Mouse (Mus musculus) lung, embryonic 14.5 days (tissue): ENCODE measurements around the gene Nsun3. TPM values are rescaled to one million over a fixed set of nuclear protein-coding genes. Genes with fewer than 3 reads are reported as not detected.

Experiments used
- ATAC-seq: fragments of 200-750 bp; cut with Nextera tagmentation; 2 replicates; pipeline ENCODE4 v1.8.0; 2017; ENCODE audit warnings: mild to moderate bottlenecking, moderate TSS enrichment, moderate library complexity; ENCODE audit not compliant: insufficient read depth
- DNase-seq: peaks from one replicate; pipeline ENCODE4 v3.0.0-alpha.2; 2015
- H3K27ac ChIP-seq: fragments of 300-500 bp; sonication (generic); 2 replicates; pipeline ENCODE4 v1.5.1; 2014; ENCODE audit warnings: low read depth, mild to moderate bottlenecking, moderate library complexity
- H3K27me3 ChIP-seq: fragments of 300-500 bp; sonication (generic); 2 replicates; pipeline ENCODE4 v1.6.1; 2014; ENCODE audit warnings: low read length, control low read depth; ENCODE audit not compliant: insufficient read depth
- H3K36me3 ChIP-seq: fragments of 300-500 bp; sonication (generic); 2 replicates; pipeline ENCODE4 v1.6.1; 2014; ENCODE audit warnings: control low read depth; ENCODE audit not compliant: insufficient read depth
- H3K4me1 ChIP-seq: fragments of 300-500 bp; sonication (generic); 2 replicates; pipeline ENCODE4 v1.6.1; 2014; ENCODE audit warnings: antibody characterized with exemption, control low read depth; ENCODE audit not compliant: insufficient read depth
- H3K4me2 ChIP-seq: fragments of 300-500 bp; sonication (generic); 2 replicates; pipeline ENCODE4 v1.6.1; 2014; ENCODE audit warnings: mild to moderate bottlenecking
- H3K4me3 ChIP-seq: fragments of 300-500 bp; sonication (generic); 2 replicates; pipeline ENCODE4 v1.5.1; 2014; ENCODE audit warnings: low read depth, low read length
- H3K9ac ChIP-seq: fragments of 300-500 bp; sonication (generic); 2 replicates; pipeline ENCODE4 v1.6.1; 2014
- H3K9me3 ChIP-seq: fragments of 300-500 bp; sonication (generic); 2 replicates; pipeline ENCODE4 v1.6.1; 2016; ENCODE audit warnings: low read depth, low read length, control low read depth
- CTCF ChIP-seq: IDR thresholded peaks from 2 replicates; pipeline ENCODE4 v1.5.1; 2016; ENCODE audit warnings: antibody characterized with exemption, low read depth
- WGBS: fragments of 180-500 bp; shearing (Covaris S2); extraction: QIAGEN DNeasy Blood & Tissue Kit; methylation state at CpG from one replicate; pipeline ENCODE4 v1.1.7; 2014; 5-methylcytosine and 5-hydroxymethylcytosine counted together
- polyA plus RNA-seq: library from polyadenylated mRNA; unstranded; fragments of >200 nt; fragmentation: Nextera tagmentation; extraction: Ambion mirVana; gene quantifications from 2 replicates; pipeline ENCODE4 v1.2.1, GENCODE M21; 2014

Nsun3 gene
- polyA plus RNA-seq, 1 experiment from 2014 or later: 9.8 TPM

DNA sequence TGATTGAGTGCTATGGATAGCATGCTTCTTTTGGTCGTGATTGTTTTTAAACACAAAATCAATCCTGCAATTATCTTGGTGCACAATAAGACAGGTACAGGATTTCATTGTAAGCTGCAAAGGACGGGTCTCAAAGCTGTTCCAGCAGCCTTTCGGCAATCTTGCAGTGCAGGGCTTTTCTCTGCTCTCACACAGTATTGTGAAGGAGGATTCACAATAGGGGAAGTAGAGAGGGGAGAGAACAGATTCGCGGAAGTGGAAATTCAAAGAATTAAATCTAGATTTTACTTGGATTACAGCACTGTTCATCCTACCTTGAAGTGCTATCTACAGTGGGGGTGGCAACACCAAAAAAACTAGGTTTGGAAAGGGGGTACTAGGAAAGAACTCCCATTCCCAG, 27.2 kb upstream of the Nsun3 start:
- Histone ChIP-seq H3K9ac (no peak overlapping the region), H3K27me3 (no peaks in the 10 kb centered on the region), H3K27ac (peak overlapping the region; percentile 79), H3K4me2 (no peak overlapping the region), H3K4me3 (no peak overlapping the region), H3K36me3 (no peaks in the 10 kb centered on the region), H3K9me3 (no peaks in the 10 kb centered on the region), H3K4me1 (peaks cover 4% of the 10 kb centered on the region; the same call in 1 of the 2 replicates)
- no peak for TF ChIP-seq CTCF
- ATAC-seq (no peak), DNase-seq (no peak)
- 70% methylated on average over 5 of the region's 5 CpGs for WGBS

GRCm38 (mm10) chr16:62810855-62811254, 24.2 kb upstream of the Nsun3 start:
- Histone ChIP-seq H3K36me3 (0 out of 2 replicates have a peak, but pooled peaks cover 6% of the 10 kb centered on the region), H3K9me3 (no peaks in the 10 kb centered on the region), H3K9ac (no peak overlapping the region), H3K27ac (no peak overlapping the region), H3K27me3 (no peaks in the 10 kb centered on the region), H3K4me1 (peaks cover 4% of the 10 kb centered on the region; the same call in 1 of the 2 replicates), H3K4me2 (no peak overlapping the region), H3K4me3 (no peak overlapping the region)
- ATAC-seq (no peak), DNase-seq (no peak)
- no peak for TF ChIP-seq CTCF
- WGBS: 72% methylated on average over 4 of the region's 4 CpGs

DNA sequence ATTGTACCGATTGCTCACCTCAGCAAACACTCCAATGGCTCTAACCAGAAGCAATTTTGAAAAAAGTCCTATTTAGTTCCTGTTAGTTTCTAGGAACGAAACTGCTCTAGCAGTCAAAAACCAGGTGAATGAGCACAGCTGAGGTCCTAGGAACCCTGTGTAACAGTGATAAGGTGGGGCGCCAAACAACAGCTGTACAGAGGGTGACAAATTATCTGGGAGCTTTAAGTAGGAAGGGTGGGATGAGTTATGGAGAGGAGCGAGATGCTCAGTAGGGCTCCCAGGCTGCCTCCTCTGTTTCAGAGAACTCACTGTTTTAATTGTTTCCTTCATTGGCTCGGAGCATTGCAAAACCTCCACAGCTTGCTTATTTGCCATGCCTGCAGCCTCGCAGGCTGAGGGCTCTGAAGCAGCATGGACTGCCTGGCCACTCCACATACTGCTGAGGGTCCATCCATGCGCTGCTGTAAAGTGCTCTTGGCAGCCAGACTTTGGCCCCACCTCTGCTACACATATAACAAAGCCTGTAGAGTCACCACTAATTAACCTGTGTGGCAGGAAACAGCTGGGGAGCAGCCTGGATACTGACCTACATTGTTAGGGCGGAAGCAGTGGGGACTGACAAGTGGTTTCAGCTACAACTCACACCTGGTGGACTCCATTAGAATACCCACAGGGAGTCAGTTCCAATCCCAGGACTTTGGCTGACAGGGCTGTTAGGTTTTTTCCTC, 20.8 kb upstream of the Nsun3 start:
- Histone ChIP-seq H3K4me1 (no peaks in the 10 kb centered on the region), H3K4me3 (no peak overlapping the region), H3K4me2 (no peak overlapping the region), H3K9me3 (no peaks in the 10 kb centered on the region), H3K36me3 (0 out of 2 replicates have a peak, but pooled peaks cover 11% of the 10 kb centered on the region), H3K27me3 (no peaks in the 10 kb centered on the region), H3K27ac (peak overlapping the region; percentile 10; the same call in 1 of the 2 replicates), H3K9ac (no peak overlapping the region)
- peak; percentile 37 for DNase-seq
- WGBS: 54% methylated on average over 8 of the region's 8 CpGs
- no peak for TF ChIP-seq CTCF
- peak; percentile 75; the same call in 1 of the 2 replicates for ATAC-seq

GRCm38 (mm10) chr16:62804621-62805020, 18.0 kb upstream of the Nsun3 start:
- H3K27ac ChIP-seq: no peak overlapping the region
- no peaks in the 10 kb centered on the region for H3K27me3 ChIP-seq
- TF ChIP-seq CTCF: no peak
- no peak overlapping the region for H3K9ac ChIP-seq
- H3K4me2 ChIP-seq: no peak overlapping the region
- no peak for DNase-seq
- H3K9me3 ChIP-seq: no peaks in the 10 kb centered on the region
- peaks cover 24% of the 10 kb centered on the region; the same call in 1 of the 2 replicates for H3K36me3 ChIP-seq
- no peak overlapping the region for H3K4me3 ChIP-seq
- ATAC-seq: no peak
- over 99% methylated on average over 3 of the region's 3 CpGs for WGBS
- H3K4me1 ChIP-seq: no peaks in the 10 kb centered on the region

DNA sequence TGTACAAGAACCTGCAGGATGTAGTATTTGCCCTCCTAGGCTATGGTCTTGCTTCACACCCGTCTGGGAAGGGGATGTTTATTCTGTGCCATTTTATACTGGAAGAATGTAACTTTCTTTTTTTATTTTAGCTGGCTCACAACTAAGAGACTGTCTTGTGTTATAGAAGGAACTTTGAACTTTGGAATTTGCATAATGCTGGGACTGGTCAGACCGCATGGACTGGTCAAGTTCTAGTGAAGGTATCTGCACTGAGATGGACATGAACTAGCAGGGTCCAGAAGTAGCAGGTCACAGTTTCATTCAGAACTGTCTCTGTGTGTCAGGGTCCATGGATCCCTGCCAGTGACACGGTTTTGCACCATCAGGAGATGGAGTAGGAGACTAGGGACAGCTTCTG, 13.2 kb upstream of the Nsun3 start:
- H3K36me3 ChIP-seq: peaks cover 19% of the 10 kb centered on the region; the same call in 1 of the 2 replicates
- no peak overlapping the region for H3K4me2 ChIP-seq
- no peak overlapping the region for H3K27ac ChIP-seq
- no peak for TF ChIP-seq CTCF
- no peaks in the 10 kb centered on the region for H3K27me3 ChIP-seq
- no peak overlapping the region for H3K9ac ChIP-seq
- H3K4me3 ChIP-seq: no peak overlapping the region
- no peaks in the 10 kb centered on the region for H3K4me1 ChIP-seq
- DNase-seq: no peak
- WGBS: 75% methylated on average over 3 of the region's 3 CpGs
- no peaks in the 10 kb centered on the region for H3K9me3 ChIP-seq
- no peak for ATAC-seq

GRCm38 (mm10) chr16:62799426-62799825, 12.8 kb upstream of the Nsun3 start:
- Histone ChIP-seq H3K4me1 (no peaks in the 10 kb centered on the region), H3K9ac (no peak overlapping the region), H3K36me3 (peaks cover 19% of the 10 kb centered on the region; the same call in 1 of the 2 replicates), H3K9me3 (no peaks in the 10 kb centered on the region), H3K4me3 (no peak overlapping the region), H3K27me3 (no peaks in the 10 kb centered on the region), H3K27ac (no peak overlapping the region), H3K4me2 (no peak overlapping the region)
- 74% methylated on average over 4 of the region's 4 CpGs for WGBS
- DNase-seq: no peak
- no peak for TF ChIP-seq CTCF
- ATAC-seq: peak; percentile 52

GRCm38 (mm10) chr16:62798808-62799207, 12.2 kb upstream of the Nsun3 start:
- no peak overlapping the region for H3K4me3 ChIP-seq
- DNase-seq: no peak
- no peak overlapping the region for H3K4me2 ChIP-seq
- ATAC-seq: no peak
- no peak overlapping the region for H3K27ac ChIP-seq
- H3K4me1 ChIP-seq: no peaks in the 10 kb centered on the region
- no peaks in the 10 kb centered on the region for H3K9me3 ChIP-seq
- no peak for TF ChIP-seq CTCF
- no peaks in the 10 kb centered on the region for H3K27me3 ChIP-seq
- H3K9ac ChIP-seq: no peak overlapping the region
- WGBS: 90% methylated on average over 3 of the region's 3 CpGs
- H3K36me3 ChIP-seq: peaks cover 19% of the 10 kb centered on the region; the same call in 1 of the 2 replicates
